Mouse (Mus musculus): ENCODE measurements around the gene Parg.
A peak's percentile ranks its signal among the peaks of the same experiment; 100 is the strongest.
"Not testable (repeated sequence)": the region's sequence is repeated elsewhere in the genome, so short reads cannot be mapped to it uniquely, and the experiment has no call there.

Parg gene

DNA sequence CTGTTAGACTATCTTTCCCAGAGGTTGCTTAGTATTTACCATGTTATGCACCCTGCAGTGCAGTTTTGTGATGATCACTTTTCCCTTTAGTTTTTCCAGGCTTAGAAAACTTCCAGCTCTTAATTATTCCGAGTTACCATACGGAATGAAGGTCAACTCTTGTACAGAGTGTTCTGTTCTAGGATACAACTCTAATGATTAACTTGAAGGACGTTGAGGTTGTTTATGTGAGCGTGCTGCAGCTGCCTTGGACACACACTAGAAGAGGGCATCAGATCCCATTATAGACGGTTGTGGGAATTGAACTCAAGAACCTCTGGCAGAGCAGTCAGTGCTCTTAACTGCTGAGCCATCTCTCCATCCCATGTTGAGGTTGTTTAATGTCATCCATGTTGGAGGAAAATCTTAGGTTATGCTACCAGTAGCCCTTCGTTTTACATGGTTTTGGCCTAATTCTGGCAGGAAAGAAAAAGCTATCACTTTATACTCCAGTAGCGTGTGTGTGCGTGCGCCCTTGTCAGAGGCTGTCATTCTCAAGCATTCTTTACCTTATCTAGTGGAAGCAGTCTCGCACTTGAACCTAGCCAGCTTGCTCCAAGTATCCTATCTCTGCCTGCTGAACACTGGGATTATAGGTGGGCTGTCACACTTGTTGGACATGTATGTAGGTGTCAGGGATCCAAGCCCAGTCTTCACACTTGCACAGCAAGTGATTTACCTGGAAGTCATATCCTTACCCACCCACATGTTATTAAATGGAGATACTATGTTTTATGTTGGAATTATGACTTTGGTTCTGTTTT, 22.2 kb upstream of the Parg start:
- DNase-seq, result no peak

DNA sequence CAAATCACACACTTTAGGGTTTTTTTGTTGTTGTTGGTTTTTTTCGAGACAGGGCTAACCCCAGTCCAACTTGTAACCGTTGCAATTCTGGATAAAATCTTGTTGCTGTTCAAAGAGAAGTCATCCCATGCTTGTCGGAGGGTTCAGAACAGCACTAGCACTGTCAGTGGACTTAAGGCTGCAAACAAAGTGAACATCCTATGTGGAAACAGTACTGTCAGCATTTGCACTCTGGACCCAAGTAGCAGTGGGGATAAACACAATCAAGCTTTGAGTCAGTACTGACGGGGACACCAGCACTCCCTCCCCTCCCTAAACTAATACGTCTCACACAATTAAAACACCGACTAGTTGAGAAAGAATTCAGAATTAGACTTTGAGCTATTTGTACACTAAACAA, 20.9 kb upstream of the Parg start:
- no peak for DNase-seq

DNA sequence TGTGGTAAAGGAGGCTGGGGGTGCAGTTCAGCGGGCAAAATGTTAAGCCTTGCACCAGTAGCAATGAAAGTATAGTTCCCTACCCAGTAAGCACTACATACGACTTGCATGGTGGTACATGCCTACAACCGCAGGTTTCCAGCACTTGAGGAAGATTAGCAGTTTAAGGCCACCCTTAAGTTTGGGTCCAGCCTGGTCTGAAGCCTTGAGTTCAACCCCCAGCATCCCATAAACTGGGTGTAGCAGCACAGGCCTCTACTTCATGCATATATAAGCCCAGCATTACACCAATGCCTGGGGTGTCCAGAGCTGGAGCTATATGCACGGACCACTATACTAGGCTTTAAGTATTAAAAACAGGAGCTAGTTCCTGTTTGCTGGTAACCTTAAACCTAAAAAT, 17.9 kb upstream of the Parg start:
- no peak for DNase-seq

DNA sequence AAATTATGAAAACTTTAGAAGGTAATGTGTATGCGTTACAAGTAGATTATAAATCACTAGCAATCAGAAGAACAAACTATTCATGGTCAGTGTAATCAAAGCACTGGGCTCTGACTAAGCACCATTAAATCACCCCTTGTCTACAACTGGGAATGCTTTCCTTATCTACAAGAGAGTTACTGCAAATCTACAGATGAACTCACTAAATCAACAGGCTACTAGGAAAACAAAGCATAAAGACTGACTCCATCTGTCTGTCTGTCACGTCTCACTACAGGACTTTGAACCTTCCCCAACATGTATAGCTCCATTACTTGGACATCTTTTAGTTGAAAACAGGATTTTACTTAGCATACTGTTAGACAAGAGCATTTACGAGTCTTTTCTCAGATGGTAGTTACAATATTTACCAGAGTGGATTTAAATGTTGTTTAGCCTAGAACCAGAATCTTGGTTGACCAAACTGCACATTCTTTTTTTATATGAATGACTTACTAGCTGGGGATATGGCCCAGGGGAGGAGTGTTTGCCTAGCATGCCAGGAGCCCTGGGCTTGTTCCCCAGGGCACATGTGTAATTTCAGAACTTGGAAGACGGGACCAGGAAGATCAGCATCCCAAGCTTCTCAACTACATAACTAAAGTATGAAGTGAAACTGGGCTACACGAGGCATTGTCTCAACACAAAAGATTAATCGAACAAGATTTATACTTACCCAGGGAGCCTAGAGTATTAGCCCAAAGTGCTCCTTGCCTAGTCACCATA, 10.9 kb upstream of the Parg start:
- DNase-seq, result no peak

DNA sequence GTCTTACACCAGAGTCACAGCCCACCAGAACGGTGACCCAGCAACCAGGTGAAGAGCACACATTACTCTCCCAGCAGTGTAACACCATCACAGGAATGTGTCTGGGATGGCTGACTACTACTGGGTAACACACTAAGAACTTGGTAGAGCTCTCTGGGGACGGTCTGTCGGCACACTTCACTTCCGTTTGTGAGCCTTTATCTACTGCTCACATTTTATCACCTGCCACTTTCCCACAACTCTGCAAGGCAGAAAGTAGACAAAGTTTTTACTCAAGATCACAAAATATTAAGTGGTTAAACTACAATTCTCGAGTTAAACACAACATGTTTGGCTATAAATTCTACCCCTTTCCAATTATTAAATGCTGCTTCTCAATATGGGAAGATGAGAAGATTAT, 9.8 kb upstream of the Parg start:
- DNase-seq, result no peak

DNA sequence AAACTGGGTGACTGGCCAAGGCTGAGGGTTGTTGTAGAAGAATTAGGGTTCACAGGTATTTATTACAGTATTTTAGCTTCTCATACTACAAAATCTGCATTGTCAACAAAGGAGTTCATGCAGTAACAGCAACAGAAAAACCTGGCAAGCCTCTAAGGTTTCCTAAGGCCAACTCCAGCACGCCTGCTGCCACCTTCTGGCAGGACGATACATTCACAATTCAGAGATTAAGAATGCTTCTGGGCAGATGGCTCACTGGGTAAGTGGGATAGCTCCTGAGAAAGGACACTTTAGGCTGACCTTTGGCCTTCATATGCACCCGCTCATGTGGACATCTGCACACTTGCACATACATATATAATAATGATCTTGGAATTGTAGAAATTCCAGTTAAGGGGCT, 9.3 kb upstream of the Parg start:
- DNase-seq, result peak; percentile 20

DNA sequence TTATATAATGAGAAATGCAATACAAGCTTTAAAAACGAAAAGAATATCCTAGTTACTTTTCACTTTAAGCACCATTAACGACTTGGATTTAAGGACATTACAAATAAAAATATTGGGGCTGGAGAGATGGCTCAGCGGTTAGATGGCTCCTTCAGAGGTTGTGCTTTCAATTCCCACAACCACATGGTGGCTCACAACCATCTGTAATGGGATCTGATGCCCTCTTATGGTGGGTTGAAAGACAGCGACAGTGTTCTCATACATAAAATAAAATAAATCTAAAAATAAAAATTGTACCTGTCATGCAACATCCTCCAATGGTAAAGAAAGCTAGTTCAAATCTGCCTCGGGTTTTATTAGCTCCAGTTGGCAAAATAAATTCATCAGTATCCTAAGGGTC, 8.2 kb upstream of the Parg start:
- not testable (repeated sequence) for DNase-seq

DNA sequence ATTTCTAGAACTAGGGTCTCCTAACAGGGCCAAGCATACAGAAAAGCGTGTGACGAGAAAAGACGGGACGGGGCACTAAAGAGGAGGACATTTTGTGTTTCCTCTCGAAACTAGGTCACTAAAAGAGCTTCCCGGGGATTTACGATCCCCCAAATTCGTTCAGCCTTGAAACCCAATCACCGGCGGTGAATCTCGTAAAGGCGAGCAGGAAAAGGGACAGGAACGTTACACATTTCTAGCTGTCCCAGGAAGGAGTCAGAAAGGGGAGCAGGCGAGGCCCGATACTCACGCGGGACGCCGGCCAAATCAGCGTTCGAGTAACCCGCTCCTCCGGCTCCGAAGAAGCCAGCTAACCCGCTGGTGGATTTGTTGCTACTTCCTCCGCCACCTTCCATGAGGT, 395 bp upstream of the Parg start:
- DNase-seq, result no peak

DNA sequence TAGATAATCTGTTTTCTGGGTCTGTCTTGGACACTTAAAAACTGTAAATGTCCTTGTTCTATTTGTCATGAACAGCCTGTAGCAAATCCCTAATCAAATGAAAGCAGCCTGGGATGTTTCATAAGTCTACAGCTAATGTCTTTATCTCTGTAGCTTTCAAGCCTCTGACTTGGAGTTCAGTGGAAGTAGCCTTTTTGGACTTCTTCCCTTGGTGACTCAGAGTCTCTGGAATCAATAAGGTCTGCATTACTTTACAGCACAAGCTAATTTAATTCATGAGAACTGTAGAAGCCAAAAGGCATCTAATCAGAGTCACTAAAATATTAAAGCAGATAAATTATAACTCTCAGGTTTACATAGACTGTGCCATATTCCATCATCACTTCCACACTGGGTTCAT, 24.9 kb downstream of the Parg start:
- DNase-seq, result no peak

DNA sequence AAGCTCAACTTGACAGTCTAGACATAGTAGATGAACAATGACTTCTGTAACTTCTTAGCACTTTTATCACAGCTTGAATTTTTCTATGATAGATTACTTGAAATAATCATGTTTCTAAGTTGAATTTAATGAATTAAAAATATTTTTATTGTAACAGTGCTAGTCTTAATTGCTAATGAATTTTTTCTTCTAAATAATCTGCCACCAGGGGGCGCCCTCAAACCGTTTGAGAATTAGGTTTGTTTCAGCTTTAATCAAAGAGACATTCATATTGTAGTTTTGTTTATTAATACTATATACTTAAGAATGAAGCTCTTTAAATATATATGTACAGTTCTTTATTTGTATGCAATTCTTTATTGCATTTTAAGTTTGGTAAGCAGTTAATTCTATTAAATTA, 27.2 kb downstream of the Parg start:
- no peak for DNase-seq

DNA sequence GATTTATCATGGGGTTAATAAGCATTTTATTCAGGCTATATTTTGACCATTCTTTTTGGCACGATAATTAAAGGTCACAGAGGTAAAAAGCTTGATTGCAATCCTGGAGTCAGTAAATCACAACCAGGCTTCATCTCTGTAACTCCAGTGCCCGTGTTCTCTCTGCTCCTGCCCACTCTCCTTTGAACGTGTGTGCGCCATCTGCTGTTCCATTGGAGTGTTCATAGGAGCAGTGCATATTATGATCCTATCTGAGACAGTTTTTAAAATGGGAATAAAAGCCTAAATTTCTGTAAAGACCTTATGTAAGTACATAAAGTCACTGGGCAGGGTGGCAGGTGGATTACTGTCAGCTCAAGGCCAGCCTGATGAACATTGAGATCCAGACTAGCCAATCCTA, 40.7 kb downstream of the Parg start:
- peak; percentile 46 for DNase-seq

DNA sequence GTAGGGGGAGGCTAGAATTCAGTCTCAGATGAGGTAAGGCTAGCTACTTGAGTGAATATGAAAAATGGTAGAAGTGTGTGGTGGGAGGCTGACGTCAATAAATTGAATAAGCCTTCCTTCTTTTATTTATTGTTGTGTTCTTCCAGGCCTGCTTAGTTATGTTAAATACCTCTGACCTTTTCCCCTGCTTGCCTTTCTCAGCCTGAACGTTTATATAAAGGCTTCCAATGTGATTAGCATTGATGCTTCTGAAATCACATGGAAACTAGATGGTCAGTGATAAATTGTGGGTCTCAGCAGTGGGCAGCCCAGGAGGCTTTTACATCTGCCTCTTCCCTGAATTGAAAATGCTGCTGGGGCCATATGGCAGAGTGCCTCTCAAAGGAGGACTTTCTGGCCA, 44.3 kb downstream of the Parg start:
- DNase-seq, result no peak

DNA sequence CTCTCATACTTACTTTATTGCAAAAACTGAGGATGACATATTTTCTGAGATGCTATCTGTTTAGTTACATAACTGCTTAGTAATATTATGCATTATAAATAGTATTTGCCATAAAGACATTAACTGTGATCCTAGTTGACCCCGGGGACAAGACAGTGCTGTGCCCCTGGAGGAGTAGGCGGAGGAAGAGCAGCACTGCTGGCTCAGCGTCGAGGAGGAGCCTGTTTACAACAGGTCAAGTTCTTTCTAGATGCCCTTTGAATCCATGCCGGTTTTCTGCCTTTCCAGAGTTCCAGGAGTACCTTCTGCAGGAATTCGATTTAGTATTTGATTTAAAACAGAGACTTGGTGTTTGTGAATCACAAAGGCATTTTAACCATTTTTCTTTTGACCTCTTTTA, 47.9 kb downstream of the Parg start:
- no peak for DNase-seq

DNA sequence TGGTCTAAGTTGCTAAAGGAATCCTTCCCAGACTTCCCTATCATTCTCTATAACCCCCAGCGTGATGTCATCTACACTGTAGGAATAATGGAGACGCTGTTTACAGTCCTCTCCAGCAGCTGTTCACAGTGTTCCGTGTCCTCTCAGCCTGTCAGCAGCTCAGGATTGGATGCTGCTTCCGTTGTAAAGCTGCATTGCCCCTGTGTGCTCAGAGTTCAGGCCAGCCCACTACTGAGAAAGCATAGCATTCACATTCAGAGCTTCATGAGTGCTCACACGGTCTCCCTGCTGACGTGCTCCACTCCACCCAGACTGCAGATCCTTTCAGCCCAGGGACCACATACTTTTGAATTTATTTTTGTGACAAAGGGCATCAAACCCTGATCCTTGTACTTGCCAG, 59.1 kb downstream of the Parg start:
- DNase-seq, result peak; percentile 7

DNA sequence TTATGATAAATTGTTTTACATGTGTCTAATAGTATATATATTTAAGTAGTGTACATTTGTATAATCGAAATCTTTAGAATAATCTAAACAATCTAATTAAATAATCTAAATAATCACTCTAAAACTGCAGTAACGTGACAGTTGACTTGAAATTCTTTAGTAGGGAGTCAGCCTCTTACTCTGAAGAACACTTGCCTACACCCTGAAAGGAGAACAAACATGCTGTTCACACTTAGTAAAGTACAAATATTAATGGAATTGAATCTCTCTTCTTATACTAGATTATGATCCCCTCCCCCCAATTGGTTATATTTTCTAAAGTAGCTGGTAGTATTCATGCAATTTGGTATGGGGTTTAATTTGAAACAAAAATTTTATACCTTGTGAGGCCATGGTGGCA, 60.0 kb downstream of the Parg start:
- DNase-seq, result no peak

DNA sequence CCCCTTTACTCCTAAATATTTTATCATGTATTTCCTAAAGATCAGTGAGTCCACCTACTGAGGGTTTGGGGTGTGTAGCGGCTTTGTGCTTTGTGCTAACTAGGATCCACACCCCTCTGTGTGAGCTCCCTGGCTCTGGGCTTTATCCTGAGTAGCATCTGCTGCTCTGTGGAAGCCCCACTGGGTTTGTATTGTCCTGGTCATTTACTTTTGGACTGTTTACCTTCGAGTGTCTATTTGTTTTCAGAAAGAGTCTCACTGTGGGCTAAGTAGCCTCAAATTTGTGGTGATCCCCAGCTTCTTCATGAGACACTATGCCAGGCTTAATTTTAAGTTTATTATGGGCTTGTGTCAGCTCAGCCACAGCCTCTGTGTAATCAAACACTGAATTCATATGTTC, 67.2 kb downstream of the Parg start:
- no peak for DNase-seq

DNA sequence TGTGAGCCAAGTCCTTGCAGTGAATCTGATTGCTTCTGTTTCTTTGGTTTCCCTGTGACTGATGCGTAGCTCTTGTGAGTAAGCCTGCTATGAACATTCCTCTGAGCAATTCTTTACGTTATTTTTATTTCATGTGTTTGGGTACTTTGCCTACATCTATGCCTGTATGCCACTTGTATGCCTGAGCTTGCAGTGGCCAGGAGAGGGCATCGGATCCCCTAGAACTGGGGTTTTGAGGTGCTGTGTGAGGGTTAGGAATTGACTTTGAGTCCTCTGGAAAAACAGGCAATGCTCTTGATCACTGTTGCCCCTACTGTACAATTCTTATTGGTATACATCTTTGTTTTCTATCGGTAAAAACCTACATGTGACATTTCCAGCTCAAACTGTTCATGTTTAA, 67.8 kb downstream of the Parg start:
- DNase-seq, result no peak

DNA sequence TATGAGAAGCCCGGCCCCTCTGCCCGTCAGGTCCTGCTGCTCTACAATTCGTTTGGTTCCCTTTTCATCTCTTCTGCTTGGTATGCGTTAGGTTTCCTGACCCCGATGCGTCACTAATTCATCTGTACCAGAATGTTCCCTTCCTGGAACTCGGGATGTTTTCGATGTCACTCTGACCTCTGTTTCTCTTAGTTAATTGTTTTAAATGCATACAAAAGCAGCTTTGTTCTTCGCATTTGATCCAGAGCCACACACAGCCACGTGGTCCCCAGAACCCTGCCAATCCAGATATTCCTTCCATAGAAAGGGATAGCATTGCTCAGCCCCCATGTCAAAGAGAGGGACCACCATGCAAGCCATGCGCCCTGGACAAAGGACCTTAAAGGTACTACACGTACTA, 99.9 kb downstream of the Parg start:
- peak; percentile 91 for DNase-seq

DNA sequence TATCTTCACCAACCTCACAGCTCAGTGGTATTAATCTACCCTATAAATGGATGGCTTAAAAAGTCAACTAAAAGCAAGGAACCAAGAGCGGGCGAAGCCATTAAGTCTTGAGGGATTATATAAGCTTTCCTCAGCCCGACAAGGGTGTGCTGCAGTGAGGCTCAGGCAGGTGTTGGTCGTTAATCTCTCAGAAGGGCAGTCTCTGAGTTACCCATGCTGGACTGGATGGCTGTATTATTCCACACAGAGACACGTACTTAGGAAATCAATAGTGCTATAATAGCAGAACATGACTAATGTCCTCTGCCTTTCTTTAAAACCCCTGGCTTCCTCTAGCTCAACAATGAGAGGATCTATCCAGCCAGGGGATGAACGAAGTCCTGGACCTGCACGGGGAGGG, 100.7 kb downstream of the Parg start:
- DNase-seq, result no peak

DNA sequence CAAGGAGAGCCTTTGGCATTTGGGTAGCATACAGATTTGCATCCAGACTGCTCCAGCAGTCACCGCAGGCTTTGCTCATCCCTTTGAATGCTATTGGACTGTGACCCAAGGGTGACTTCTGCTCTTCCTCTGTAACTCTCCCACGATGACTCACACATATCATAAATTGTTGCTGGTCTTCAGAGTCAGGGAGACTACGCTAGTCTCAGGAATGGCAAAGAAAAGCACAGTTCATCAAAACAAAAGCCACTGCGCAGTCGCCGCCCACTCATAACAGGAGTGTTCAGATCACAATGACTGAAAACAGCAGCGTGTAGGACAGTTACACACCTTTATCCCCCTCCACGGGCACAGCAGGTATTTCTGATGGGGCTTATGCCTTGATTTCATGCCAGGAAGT, 103.2 kb downstream of the Parg start:
- DNase-seq, result no peak

DNA sequence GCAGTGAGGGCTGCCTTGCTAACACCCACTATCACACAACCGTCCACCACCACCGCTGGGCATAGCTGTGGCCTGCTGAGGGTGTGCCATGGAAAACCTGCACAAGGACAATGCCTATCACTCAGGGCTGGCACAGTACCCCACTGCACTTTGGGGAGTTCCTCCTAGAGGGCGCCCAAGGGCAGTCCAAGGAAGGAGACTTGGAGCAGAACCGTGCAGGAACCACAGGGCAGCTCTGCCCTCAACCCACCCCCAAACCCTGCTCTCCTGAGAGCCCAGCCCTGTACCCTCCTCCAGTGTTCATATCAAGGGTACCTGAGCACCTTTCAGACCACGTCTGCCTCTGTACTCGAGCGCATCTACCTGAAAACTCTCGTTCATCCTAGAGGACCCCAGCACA, 108.1 kb downstream of the Parg start:
- DNase-seq, result peak; percentile 61

DNA sequence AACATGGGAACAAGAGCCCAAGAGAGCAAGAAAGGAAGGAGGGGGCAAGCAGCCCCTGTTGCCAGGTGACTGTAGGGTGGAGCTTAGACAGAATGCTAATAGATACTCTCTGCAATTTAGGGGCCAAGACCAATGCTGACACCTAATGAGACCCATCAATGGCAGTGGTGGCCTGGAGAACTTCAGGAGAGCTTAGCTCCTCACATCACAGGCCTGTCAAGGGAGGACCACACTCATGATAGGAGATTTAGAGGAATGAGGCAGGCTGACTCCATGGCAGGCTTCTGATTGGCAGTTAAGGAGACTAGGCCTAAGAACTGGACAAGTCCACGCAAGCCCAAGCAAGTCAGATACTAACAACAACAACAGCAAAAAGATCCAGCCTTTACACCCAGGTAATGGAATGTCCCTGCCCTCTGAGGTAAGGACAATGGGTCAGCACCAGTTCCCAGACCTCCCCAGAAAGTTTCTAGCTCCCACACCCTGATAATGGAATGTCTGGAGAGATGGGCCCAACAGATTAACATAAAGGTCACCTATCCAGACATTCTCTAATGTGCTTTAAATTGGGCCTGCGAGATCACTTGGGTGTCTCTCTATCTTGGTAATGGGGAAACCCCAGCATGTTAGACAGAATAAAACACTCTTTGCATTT, 109.8 kb downstream of the Parg start:
- no peak for DNase-seq

DNA sequence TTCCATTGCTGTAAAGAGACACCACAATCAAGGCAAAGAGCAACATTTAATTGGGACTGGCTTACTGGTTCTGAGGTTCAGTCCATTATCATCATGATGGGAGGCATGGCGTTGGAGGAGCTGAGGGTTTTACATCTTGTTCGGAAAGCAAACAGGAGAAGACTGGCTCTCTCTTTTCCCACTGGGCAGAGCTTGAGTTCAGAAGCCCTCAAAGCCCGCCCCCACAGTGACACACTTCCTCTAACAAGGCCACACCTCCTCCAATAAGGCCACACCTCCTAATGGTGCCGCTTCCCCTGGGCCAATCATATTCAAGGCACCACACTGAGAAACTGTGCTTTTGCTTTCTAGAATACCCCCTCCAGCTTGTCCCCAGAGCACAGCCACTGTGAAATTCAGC, 116.1 kb downstream of the Parg start:
- no peak for DNase-seq
